Mouse (Mus musculus): ENCODE results near the gene Hoxb3. TPM values are rescaled to one million over a fixed set of nuclear protein-coding genes. Genes with fewer than 3 reads are reported as not detected.

Hoxb3 gene
- polyA plus RNA-seq, 1 experiment from 2014 or later: 4.2 TPM

GRCm38 (mm10) chr11:96371726-96372125 lies 48.6 kb downstream of the Hoxb3 start:
- Histone ChIP-seq H3K4me3 (replicated peaks; ENCODE audit: low read depth, low read length) (no peak overlapping the region), H3K4me2 (ENCODE audit: low read length) (no peak overlapping the region), H3K9me3 (replicated peaks; ENCODE audit: low read length) (no peaks in the 10 kb centered on the region), H3K4me1 (replicated peaks; ENCODE audit: insufficient read depth, low read length) (peaks cover 6% of the 10 kb centered on the region; the same call in 1 of the 2 replicates), H3K36me3 (ENCODE audit: insufficient read depth, low read length) (no peaks in the 10 kb centered on the region), H3K27me3 (ENCODE audit: insufficient read depth, low read length) (no peaks in the 10 kb centered on the region), H3K9ac (ENCODE audit: low read depth, low read length) (no peak overlapping the region), H3K27ac (no peak overlapping the region)
- 66% methylated on average over 3 of the region's 3 CpGs for WGBS
- no peak for ATAC-seq (replicated peaks; ENCODE audit: low FRiP score, low read depth)
- no peak for TF ChIP-seq CTCF (IDR thresholded peaks at IDR 0.05; ENCODE audit: low read depth)
- no peak for DNase-seq (ENCODE audit: low spot score)

GRCm38 (mm10) chr11:96372519-96372918 lies 49.4 kb downstream of the Hoxb3 start:
- peaks cover 6% of the 10 kb centered on the region; the same call in 1 of the 2 replicates for H3K4me1 ChIP-seq (replicated peaks; ENCODE audit: insufficient read depth, low read length)
- no peak overlapping the region for H3K9ac ChIP-seq (ENCODE audit: low read depth, low read length)
- H3K27ac ChIP-seq: no peak overlapping the region
- 5% methylated on average over 3 of the region's 3 CpGs for WGBS
- peak; percentile 85 for DNase-seq (ENCODE audit: low spot score)
- no peaks in the 10 kb centered on the region for H3K27me3 ChIP-seq (ENCODE audit: insufficient read depth, low read length)
- no peaks in the 10 kb centered on the region for H3K9me3 ChIP-seq (replicated peaks; ENCODE audit: low read length)
- TF ChIP-seq CTCF (IDR thresholded peaks at IDR 0.05; ENCODE audit: low read depth): no peak
- H3K36me3 ChIP-seq (ENCODE audit: insufficient read depth, low read length): no peaks in the 10 kb centered on the region
- no peak overlapping the region for H3K4me2 ChIP-seq (ENCODE audit: low read length)
- H3K4me3 ChIP-seq (replicated peaks; ENCODE audit: low read depth, low read length): no peak overlapping the region
- ATAC-seq (replicated peaks; ENCODE audit: low FRiP score, low read depth): peak; percentile 49; the same call in 1 of the 2 replicates

GRCm38 (mm10) chr11:96374810-96375209 lies 51.7 kb downstream of the Hoxb3 start:
- TF ChIP-seq CTCF (IDR thresholded peaks at IDR 0.05; ENCODE audit: low read depth): no peak
- Histone ChIP-seq H3K27me3 (ENCODE audit: insufficient read depth, low read length) (no peaks in the 10 kb centered on the region), H3K4me2 (ENCODE audit: low read length) (no peak overlapping the region), H3K4me3 (replicated peaks; ENCODE audit: low read depth, low read length) (no peak overlapping the region), H3K4me1 (replicated peaks; ENCODE audit: insufficient read depth, low read length) (peaks cover 6% of the 10 kb centered on the region; the same call in 1 of the 2 replicates), H3K9ac (ENCODE audit: low read depth, low read length) (no peak overlapping the region), H3K9me3 (replicated peaks; ENCODE audit: low read length) (no peaks in the 10 kb centered on the region), H3K27ac (no peak overlapping the region), H3K36me3 (ENCODE audit: insufficient read depth, low read length) (no peaks in the 10 kb centered on the region)
- WGBS: 71% methylated on average over 7 of the region's 7 CpGs
- no peak for ATAC-seq (replicated peaks; ENCODE audit: low FRiP score, low read depth)
- no peak for DNase-seq (ENCODE audit: low spot score)

- peak overlapping the region; percentile 57; the same call in 1 of the 2 replicates for H3K27ac ChIP-seq
- 61% methylated on average over 5 of the region's 5 CpGs for WGBS
- no peaks in the 10 kb centered on the region for H3K9me3 ChIP-seq (replicated peaks; ENCODE audit: low read length)
- DNase-seq (ENCODE audit: low spot score): no peak
- no peaks in the 10 kb centered on the region for H3K4me1 ChIP-seq (replicated peaks; ENCODE audit: insufficient read depth, low read length)
- H3K9ac ChIP-seq (ENCODE audit: low read depth, low read length): no peak overlapping the region
- H3K36me3 ChIP-seq (ENCODE audit: insufficient read depth, low read length): no peaks in the 10 kb centered on the region
- H3K4me2 ChIP-seq (ENCODE audit: low read length): no peak overlapping the region
- no peak for ATAC-seq (replicated peaks; ENCODE audit: low FRiP score, low read depth)
- no peak for TF ChIP-seq CTCF (IDR thresholded peaks at IDR 0.05; ENCODE audit: low read depth)
- no peaks in the 10 kb centered on the region for H3K27me3 ChIP-seq (ENCODE audit: insufficient read depth, low read length)
- H3K4me3 ChIP-seq (replicated peaks; ENCODE audit: low read depth, low read length): no peak overlapping the region
Measured at GRCm38 (mm10) chr11:96383381-96383780, 60.3 kb downstream of the Hoxb3 start.

GRCm38 (mm10) chr11:96387635-96388034 lies 64.5 kb downstream of the Hoxb3 start:
- Histone ChIP-seq H3K9ac (ENCODE audit: low read depth, low read length) (no peak overlapping the region), H3K27me3 (ENCODE audit: insufficient read depth, low read length) (no peaks in the 10 kb centered on the region), H3K36me3 (ENCODE audit: insufficient read depth, low read length) (no peaks in the 10 kb centered on the region), H3K27ac (no peak overlapping the region), H3K4me1 (replicated peaks; ENCODE audit: insufficient read depth, low read length) (no peaks in the 10 kb centered on the region), H3K4me3 (replicated peaks; ENCODE audit: low read depth, low read length) (no peak overlapping the region), H3K4me2 (ENCODE audit: low read length) (no peak overlapping the region), H3K9me3 (replicated peaks; ENCODE audit: low read length) (no peaks in the 10 kb centered on the region)
- DNase-seq (ENCODE audit: low spot score): no peak
- no peak for ATAC-seq (replicated peaks; ENCODE audit: low FRiP score, low read depth)
- no peak for TF ChIP-seq CTCF (IDR thresholded peaks at IDR 0.05; ENCODE audit: low read depth)
- WGBS: 83% methylated on average over 2 of the region's 2 CpGs

- DNase-seq (ENCODE audit: low spot score) (peak; percentile 85), ATAC-seq (replicated peaks; ENCODE audit: low FRiP score, low read depth) (0 out of 2 replicates have a peak, but pooled peaks have one; percentile 20)
- Histone ChIP-seq H3K4me2 (ENCODE audit: low read length) (0 out of 2 replicates have a peak overlapping the region, but pooled peaks have one; percentile 1), H3K36me3 (ENCODE audit: insufficient read depth, low read length) (no peaks in the 10 kb centered on the region), H3K27me3 (ENCODE audit: insufficient read depth, low read length) (no peaks in the 10 kb centered on the region), H3K9me3 (replicated peaks; ENCODE audit: low read length) (no peaks in the 10 kb centered on the region), H3K9ac (ENCODE audit: low read depth, low read length) (no peak overlapping the region), H3K4me1 (replicated peaks; ENCODE audit: insufficient read depth, low read length) (0 out of 2 replicates have a peak, but pooled peaks cover 11% of the 10 kb centered on the region), H3K4me3 (replicated peaks; ENCODE audit: low read depth, low read length) (no peak overlapping the region), H3K27ac (0 out of 2 replicates have a peak overlapping the region, but pooled peaks have one; percentile 6)
- no peak for TF ChIP-seq CTCF (IDR thresholded peaks at IDR 0.05; ENCODE audit: low read depth)
- WGBS: 19% methylated on average over 15 of the region's 15 CpGs
Measured at GRCm38 (mm10) chr11:96396772-96397626, 73.9 kb downstream of the Hoxb3 start.

MicroRNAs within 50 kb of the gene (microRNA counts, 519-probe panel; counts per million panel counts)
- 8,045 counts per million, percentile 99 among the panel's probes with 10 or more counts for microRNA mmu-miR-10a

Small RNAs within 50 kb of the gene (microRNA-seq; reads per million reads assigned to microRNA genes)
- gene Mir10a: 184,255 reads per million, percentile 100 among the genes with 10 or more reads in this experiment

Other genes with a start within 250 kb of the Hoxb3 start
- gene Atp5g1, start 247.7 kb upstream of the Hoxb3 start, polyA plus RNA-seq (2015; fragmentation: Nextera tagmentation; extraction: Ambion mirVana): 1,356 and 1,385 TPM in 2 replicates
- gene Calcoco2, start 211.4 kb upstream of the Hoxb3 start, polyA plus RNA-seq (2015; fragmentation: Nextera tagmentation; extraction: Ambion mirVana): not detected in 2 replicates
- 0.04 TPM in 1 of 2 replicates, not detected in the other for gene Ttll6, start 189.5 kb upstream of the Hoxb3 start, polyA plus RNA-seq (2015; fragmentation: Nextera tagmentation; extraction: Ambion mirVana)
- gene Hoxb13, start 129.0 kb upstream of the Hoxb3 start, polyA plus RNA-seq (2015; fragmentation: Nextera tagmentation; extraction: Ambion mirVana): not detected in 2 replicates
- 22.6 and 23.1 TPM in 2 replicates for gene Hoxb9, start 51.9 kb upstream of the Hoxb3 start, polyA plus RNA-seq (2015; fragmentation: Nextera tagmentation; extraction: Ambion mirVana)
- gene Hoxb8, start 41.4 kb upstream of the Hoxb3 start, polyA plus RNA-seq (2015; fragmentation: Nextera tagmentation; extraction: Ambion mirVana): 8.7 and 12.2 TPM in 2 replicates
- 56.1 and 58.9 TPM in 2 replicates for gene Hoxb7, start 36.7 kb upstream of the Hoxb3 start, polyA plus RNA-seq (2015; fragmentation: Nextera tagmentation; extraction: Ambion mirVana)
- 45.0 and 47.8 TPM in 2 replicates for gene Hoxb6, start 30.9 kb upstream of the Hoxb3 start, polyA plus RNA-seq (2015; fragmentation: Nextera tagmentation; extraction: Ambion mirVana)
- 10.2 and 12.9 TPM in 2 replicates for gene Hoxb5, start 20.0 kb upstream of the Hoxb3 start, polyA plus RNA-seq (2015; fragmentation: Nextera tagmentation; extraction: Ambion mirVana)
- gene Hoxb4, start 5.1 kb upstream of the Hoxb3 start, polyA plus RNA-seq (2015; fragmentation: Nextera tagmentation; extraction: Ambion mirVana): 3.6 and 3.8 TPM in 2 replicates
- gene Hoxb2, start 27.2 kb downstream of the Hoxb3 start, polyA plus RNA-seq (2015; fragmentation: Nextera tagmentation; extraction: Ambion mirVana): 38.0 and 42.3 TPM in 2 replicates
- gene Hoxb1, start 42.4 kb downstream of the Hoxb3 start, polyA plus RNA-seq (2015; fragmentation: Nextera tagmentation; extraction: Ambion mirVana): 0.13 and 0.37 TPM in 2 replicates
- gene Skap1, start 141.3 kb downstream of the Hoxb3 start, polyA plus RNA-seq (2015; fragmentation: Nextera tagmentation; extraction: Ambion mirVana): 7.6 and 8.7 TPM in 2 replicates

All from kidney, postnatal 0 days (tissue).